Mouse (Mus musculus) layer of hippocampus, postnatal 25 days (tissue): Measurements from ENCODE around the gene Klhl6. TPM values are rescaled to one million over a fixed set of nuclear protein-coding genes. Genes with fewer than 3 reads are reported as not detected.

Source experiments
- DNase-seq, 2 experiments: peaks; one replicate each; pipeline ENCODE4 v3.0.0; 2022; ENCODE audit warnings: mixed read lengths in 2 of 2, low spot score in 1 of 2; ENCODE audit errors: extremely low spot score in 1 of 2
- total RNA-seq, 2 experiments: library from RNA; stranded (reverse); gene quantifications; 2 replicates each; pipeline ENCODE4 v1.2.3; 2021

Gene Klhl6
- total RNA-seq, 2 experiments from 2014 or later: 1.3 to 1.6 TPM

DNA sequence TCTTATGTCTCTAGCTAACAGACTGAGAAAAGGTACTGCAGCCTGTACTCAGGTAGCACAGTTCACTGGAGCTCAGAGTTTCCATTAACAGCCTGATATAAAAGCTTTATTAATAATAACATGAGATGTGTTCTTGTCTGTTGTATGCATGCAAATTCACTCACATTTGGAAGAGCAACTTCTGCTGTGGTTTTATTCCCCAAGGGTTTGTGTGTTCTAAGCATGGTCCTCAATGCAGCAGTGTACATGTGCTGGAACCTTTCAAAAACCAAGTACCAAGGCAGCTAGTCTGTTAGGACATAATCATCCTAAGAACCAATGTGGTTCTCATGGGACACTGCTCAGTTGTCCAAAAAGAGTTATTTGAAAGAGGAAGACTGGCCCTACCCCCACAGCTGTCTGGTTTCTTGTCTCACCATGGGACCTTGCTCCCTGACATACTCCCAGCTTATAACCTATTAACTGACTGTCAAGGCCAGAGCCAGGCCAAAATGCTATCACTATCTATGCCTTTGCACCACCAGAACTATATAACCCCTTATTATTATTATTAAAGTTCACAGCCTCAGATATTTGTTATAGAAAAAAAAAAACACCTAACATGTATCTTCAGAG is 10.0 kb downstream of the Klhl6 start:
- DNase-seq: no peak

DNA sequence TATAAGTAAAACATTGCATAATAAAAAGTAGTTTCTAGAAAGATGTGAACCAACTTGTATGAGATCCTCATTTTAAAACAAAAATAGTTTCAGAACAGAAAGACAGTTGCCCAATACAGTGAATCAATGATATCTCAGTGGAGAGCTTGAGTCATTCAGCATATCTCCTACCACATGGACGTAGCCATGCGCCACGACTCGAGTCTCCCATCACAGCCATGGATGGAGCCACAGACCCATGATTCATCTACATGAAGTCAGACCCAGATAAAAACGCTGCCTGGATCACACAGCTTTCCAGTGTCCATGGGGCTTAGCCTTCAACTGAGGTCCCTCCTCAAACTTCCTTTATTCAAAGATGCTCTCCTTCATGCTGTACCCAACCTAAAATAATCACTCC is 13.3 kb downstream of the Klhl6 start:
- DNase-seq: no peak

DNA sequence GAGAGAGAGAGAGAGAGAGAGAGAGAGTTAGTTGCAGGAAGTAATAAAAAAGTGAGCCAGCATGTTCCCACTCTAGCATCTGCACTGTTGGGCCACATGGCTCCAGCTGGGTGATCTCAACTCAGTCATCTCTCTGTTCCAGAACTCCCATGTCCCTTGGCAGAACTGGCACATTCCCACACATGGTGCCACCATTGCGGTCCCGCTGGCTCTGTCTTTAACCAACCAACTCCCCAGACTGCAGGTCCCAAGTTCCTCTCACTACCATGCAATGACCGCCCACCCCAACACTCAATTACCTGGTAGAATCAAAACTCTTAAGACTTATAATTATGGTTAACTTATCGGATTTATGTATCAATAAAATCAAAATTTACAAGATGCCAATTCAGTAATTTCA is 14.2 kb downstream of the Klhl6 start:
- no peak for DNase-seq

DNA sequence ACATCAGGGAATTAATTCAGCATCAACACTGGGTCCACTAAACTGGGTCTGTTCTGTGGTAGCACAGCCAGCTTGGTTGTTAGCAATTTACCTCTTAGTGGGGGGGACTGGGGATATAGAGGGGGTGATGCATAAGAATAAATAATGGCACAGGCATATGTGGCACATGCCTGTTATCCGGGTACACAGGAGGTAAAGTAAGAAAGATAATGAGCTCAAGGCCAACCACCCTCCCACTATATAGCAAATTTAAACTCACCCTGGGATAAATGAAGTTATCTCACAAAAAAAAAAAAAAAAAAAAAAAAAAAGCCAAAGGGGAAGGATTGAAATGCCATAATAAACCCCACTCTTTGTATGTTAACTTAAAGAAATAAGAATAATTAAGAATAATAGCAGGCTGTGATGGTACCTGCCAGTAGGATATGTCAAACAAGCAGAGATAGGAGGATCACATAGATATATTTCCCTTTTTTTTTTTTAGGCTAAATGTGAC is 14.9 kb downstream of the Klhl6 start:
- no peak for DNase-seq

DNA sequence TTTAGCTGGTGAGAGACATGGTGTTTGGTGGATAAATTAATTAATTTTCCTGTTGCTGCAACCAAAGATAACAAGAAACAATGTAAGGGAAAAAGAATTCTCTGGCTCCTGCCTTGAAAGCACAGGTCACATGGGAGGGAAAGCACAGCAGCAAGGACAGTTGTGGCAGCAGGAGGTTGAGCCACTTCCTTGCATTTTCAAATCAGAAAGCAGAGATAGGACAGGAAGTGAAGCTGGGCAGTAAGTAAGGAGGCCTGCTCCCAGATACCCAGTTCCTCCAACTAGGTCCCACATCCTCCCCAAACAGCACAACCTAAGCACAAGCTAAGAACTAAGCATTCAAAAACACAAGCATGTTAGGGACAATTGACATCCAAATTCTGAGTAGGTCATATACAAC is 15.9 kb downstream of the Klhl6 start:
- no peak for DNase-seq

DNA sequence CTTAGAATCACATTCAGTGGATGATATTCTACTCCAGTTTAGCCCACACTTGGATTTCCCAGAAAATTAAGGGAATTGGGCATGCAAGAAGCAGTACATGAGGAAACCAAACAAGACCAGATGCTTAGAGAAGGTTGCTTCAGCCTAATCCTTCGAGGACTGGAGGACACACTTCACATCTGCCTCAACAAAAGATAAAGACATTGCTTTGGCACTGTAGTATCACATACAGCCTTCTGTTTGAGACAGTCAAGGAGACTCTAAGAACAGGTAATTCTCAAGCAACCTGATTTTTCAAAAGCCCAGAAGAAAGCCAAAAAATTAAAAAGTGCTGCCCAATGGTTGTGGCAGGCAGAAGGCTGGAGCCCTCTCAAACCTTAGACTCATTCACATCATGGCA is 16.4 kb downstream of the Klhl6 start:
- DNase-seq: no peak

DNA sequence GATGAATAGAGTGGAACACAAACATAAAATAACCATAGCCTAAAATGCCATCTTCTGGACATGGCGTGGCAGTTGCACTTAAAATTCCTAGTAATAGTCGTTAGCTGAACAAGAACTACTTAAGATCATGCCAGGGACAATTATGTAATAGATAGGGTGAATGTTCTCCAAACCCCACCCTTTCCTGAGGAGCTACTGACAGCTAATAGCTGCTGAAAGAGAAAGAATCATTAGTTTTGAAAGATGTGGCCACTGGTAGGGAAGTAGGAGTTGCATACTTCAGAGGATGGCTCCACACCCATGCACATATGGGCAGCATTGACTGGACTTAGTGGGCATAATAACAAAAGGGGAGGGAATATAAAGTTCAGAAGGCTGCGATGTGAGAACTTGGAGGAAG is 19.9 kb downstream of the Klhl6 start:
- DNase-seq: no peak

DNA sequence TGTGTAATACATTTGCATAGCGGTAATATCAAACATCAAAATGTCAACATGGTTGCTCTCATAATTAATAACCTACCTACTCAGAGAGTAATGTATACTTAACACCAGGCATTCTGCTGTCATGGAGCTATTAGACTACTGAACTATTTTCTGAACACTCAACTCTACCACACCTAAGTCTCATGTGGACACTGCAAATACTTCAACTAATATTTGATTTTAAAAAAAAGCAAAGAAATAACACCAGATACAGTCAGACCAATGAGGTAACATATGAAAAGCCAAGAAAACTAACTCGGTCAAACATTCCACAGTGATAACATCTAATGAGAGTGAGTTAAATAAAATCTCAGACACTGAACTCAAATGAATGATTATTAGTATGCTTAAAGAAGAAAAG is 21.8 kb downstream of the Klhl6 start:
- no peak for DNase-seq

DNA sequence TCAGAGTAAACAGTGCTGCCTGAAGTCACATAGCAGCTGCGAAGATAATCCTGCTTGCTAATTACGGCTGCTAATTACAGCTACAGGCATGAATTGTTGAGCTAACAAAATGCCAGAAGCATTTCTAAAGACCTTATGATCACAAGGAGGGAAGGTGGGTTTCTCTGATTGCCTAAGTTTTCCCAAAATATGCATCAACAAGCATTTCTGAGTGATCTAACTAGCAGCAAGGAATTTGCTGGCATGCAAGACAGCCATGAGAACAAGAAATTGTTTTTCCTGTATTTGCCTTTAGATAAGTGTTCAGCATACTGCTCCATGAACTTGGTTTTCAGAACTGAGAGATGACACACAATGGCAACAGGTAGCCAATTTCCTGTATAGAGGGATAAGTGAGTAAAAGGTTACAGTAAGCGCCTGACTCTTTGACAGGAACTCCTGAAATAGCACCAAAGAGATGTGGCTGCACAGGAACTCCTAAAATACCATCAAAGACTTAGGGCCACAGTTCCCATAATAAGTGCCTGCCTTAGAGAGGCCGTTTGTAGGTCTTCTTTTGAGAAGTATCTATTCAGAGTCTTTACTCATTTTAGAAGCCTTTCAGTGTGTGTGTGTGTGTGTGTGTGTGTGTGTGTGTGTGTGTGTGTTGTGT is 22.3 kb downstream of the Klhl6 start:
- no peak for DNase-seq

DNA sequence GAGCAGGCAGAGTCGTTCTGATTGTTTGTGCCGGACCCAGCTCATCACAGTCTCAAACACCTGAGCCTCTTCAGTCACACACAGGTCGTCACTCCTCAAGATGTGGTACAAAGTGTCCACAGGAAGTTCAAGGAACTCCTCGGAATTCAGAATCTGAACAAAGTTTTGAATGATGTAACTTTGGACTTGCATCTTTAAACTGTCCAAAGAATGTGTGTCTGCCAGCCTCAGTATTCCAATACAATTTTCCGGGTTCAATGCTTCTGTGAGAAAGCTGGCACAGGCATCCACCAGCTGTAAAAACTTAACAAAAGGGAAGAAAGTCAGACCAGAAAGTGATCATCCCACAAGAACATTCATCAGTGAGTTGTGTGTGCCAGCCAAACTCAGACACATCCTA is 25.8 kb downstream of the Klhl6 start:
- DNase-seq: no peak

DNA sequence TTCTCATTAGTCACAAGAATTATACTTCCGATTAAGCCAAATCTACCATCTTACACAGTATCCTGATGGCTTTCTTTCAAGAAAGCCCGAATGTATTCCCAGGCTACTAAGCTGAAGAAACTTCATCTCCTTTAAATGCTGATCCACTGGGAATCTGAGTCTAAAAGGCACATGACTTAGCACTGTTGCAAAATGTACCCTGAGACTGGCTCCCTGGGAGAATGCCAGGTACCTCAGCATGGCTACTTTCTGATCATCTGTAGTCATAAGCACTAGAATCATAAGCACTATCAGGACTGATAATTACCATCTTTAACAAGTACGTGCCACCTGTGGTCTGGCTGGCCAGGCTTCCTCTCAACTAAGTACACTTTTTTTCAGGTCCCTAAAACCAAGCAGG is 35.5 kb downstream of the Klhl6 start:
- DNase-seq: no peak

DNA sequence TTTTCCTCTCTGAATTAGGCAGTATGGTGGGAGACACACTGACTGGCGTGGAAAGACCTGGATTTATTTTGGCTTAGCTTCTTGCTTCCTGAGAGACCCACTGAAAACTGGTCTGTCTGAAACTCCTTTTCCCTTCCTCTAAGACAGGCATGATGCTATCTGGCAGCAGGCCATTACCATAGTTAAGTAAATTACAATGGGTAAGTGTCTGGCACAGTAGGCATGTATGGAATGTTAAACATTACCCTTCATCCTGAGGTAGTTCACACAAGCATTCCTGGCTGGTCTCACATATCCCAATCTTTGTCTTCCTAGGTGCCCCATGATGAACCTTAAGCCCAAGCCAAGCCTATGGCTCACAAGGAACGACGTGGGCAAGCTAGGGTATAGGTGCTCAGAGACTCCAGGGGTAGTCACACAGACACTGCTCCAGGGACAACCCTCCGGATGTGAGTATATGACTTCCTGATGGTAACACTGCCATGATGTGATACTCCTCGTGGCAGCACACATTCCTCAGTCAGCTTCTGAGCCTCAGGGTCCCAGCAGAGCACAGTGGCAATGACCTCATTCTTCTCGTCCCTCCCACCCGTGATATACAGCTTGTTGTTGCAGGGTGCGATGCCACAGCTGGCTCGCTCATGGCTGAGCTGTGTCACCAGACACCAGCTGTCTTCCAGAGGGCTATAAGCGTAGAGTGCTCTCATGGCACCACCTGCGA is 36.1 kb downstream of the Klhl6 start:
- no peak for DNase-seq

DNA sequence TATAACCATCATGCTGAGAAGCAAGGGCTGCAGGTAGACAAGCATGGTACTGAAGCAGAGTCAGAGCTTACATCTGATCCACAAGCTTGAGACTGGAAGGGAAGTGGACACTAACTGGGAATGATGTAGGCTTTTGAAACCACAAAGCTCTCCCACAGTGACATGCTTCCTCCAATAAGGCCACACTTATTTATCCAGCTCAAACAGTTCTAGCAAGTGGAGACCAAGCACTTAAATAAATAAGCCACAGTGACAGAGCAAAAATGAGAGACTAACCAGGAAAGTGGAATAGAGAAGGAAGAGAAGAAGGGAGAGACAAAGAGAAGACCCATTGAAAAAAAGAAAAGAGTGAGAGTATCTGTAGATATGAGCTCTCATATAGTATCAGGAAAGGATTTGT is 62.0 kb downstream of the Klhl6 start:
- DNase-seq: no peak

DNA sequence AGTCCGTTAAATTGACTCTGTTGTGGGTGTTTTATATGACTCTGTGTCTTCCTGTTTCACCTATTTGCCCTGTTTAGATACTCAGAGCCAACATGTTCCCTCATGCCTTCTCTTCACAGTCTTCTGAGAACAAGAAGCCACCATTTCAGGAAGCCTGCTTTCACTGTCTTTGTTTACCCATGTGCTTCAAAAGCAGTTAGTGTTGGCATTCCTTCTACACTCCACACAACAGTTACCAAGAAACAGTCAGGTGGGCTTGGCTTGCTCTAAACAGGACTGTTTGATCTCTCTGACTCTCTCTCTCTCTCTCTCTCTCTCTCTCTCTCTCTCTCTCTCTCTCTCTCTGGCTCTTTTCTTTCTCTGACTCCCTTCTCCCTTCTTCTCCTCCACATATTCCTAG is 64.6 kb downstream of the Klhl6 start:
- DNase-seq: no peak

DNA sequence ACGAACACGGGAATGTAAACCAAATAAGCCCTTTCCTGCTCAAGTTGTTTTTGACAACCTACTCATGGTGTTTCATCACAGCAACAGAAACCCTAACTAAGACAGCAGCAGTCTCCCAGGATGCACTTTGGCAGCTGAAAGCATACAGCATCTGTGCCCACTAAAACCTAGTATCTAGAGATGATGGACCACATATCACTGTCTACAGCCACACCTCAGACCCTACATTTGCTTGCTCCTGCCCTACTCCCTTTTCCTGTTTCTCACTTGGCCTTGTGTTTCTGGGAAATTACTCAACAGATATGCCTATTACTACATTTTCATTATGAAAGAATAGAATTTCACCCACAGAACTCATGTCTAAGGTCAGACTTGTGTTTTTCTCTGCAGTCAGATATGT is 70.3 kb downstream of the Klhl6 start:
- DNase-seq: no peak

DNA sequence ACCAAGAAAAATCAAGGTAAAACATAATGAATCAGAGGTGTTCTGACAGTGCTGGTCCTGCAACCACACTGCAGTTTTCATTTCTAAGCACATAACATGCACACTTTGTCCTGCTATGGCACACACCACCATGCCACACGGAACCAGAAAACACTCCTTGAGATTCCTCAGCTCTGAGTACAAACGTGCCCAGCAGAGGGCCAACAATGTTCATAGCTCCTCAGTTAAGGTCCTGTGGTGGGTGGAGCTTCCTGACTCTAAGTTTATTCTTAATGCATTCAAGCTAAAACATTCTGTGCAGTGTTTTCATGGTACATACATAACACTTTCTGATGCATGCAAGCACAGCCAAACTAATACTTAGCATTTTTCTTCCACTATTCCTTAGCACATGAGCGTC is 74.5 kb downstream of the Klhl6 start:
- DNase-seq: no peak

DNA sequence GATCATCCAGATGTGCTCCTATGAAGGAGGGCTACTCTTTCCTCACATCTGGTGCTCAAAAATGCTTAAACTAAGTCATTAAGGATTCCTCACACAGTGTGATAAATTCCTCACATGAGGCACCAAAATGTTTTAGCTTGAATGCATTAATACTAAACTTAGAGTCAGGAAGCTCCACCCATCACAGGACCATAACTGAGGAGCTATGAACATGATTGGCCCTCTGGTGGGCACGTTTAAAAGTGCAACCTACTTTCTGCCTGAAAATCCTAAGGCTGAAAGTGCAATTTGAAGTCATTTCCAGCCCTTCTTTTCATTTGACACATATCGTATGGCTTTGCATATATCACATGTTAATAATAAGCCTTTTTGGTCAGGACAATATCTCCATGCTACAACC is 75.7 kb downstream of the Klhl6 start:
- peak in 1 of 2 experiments; percentile 34 for DNase-seq

DNA sequence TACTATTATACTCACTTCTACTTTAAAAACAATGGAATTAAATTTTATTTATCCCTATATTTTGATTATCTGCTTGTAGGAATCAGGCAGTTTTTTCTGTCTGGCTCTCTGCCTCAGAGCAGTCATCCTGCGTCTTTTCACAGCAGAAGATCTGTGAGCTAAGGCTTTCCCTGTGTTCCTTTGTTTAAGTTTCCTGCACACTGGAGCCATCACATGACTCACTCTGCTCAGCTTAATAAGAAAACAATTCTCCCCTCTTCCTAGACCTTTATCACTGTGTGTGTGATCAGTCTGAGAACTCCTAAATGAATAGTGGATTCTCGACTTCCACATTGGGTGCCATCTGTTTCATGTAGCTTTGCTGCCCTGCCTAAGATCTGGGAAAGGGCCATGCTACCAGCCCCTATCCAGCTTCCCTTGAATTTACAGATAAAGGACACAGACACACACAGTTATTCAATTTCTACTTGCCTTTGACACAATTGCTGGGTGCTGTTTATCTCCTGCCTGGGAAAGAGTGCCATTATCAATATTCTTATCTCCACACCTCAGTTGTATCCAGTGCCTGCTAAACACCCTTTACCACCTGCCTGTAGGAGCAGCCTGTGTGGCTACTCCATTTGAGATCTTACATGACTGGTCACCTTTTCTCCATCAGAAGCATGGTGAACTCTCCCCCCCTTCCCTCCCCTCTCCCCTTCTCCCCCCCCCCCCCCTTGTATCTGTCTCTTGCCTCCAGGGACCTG is 77.9 kb downstream of the Klhl6 start:
- no peak for DNase-seq

DNA sequence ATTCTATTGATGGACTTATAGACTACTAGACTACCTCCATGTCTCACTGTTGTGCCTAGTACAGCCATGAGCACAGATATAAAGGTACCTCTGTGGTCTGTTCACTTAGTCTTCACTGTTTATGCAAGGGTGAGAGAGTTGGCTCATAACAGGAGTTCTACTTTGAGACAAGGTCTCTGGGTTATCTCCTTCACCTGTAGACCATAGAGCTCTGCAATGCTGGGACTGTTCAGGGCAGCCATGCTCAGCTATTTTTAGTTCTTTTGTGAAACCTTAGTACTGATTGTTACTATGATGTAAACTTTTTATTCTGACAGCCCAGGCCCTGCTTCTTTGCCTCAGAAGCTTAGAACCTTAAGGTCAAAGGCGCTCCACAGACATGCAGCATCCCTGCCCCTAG is 79.0 kb downstream of the Klhl6 start:
- DNase-seq: no peak
